Mouse (Mus musculus) heart, embryonic 14.5 days (tissue): ENCODE results near the gene Adcy5. TPM values are rescaled to one million over a fixed set of nuclear protein-coding genes. Genes with fewer than 3 reads are reported as not detected.

Experiments
- ATAC-seq: fragments of 200-750 bp; cut with Nextera tagmentation; 2 replicates; pipeline ENCODE4 v1.8.0; 2017; ENCODE audit warnings: low read depth, moderate TSS enrichment; ENCODE audit not compliant: insufficient number of reproducible peaks, insufficient read depth, low FRiP score
- H3K27ac ChIP-seq, 2 experiments: fragments of 200-500 bp in 1 of 2; fragments of 300-500 bp in 1 of 2; sonication (generic) in 1 of 2; replicated peaks in 1 of 2; 2 replicates each; pipeline ENCODE4 v1.5.1; 2012 to 2014; ENCODE audit warnings: low read depth in 2 of 2, low read length in 2 of 2, control low read depth in 1 of 2, mild to moderate bottlenecking in 1 of 2, mixed read lengths in 1 of 2; ENCODE audit not compliant: control insufficient read depth in 1 of 2, insufficient read depth in 1 of 2
- H3K27me3 ChIP-seq: fragments of 300-500 bp; sonication (generic); 2 replicates; pipeline ENCODE4 v1.6.1; 2014; ENCODE audit warnings: mild to moderate bottlenecking, low read length, control low read depth; ENCODE audit not compliant: control insufficient read depth, insufficient read depth
- H3K36me3 ChIP-seq: fragments of 300-500 bp; sonication (generic); 2 replicates; pipeline ENCODE4 v1.6.1; 2014; ENCODE audit warnings: mild to moderate bottlenecking, control low read depth, low read length, mixed read lengths; ENCODE audit not compliant: control insufficient read depth, insufficient read depth
- H3K4me1 ChIP-seq, 2 experiments: fragments of 200-500 bp in 1 of 2; fragments of 300-500 bp in 1 of 2; sonication (generic) in 1 of 2; 2 replicates each; pipeline ENCODE4 v1.6.1; 2012 to 2014; ENCODE audit warnings: low read length in 2 of 2, control low read depth in 1 of 2, mixed read lengths in 1 of 2; ENCODE audit not compliant: control insufficient read depth in 2 of 2, insufficient read depth in 2 of 2
- H3K4me2 ChIP-seq: fragments of 300-500 bp; sonication (generic); 2 replicates; pipeline ENCODE4 v1.6.1; 2014; ENCODE audit warnings: mild to moderate bottlenecking, low read length
- H3K4me3 ChIP-seq, 2 experiments: fragments of 200-500 bp in 1 of 2; fragments of 300-500 bp in 1 of 2; sonication (generic) in 1 of 2; 2 replicates each; pipeline ENCODE4 v1.5.1; 2012 to 2014; ENCODE audit warnings: low read length in 2 of 2, mild to moderate bottlenecking in 2 of 2, control low read depth in 1 of 2, low read depth in 1 of 2, moderate library complexity in 1 of 2; ENCODE audit not compliant: control insufficient read depth in 1 of 2, insufficient read depth in 1 of 2
- H3K9ac ChIP-seq: fragments of 300-500 bp; sonication (generic); 2 replicates; pipeline ENCODE4 v1.6.1; 2014; ENCODE audit warnings: mild to moderate bottlenecking, low read length
- H3K9me3 ChIP-seq: fragments of 300-500 bp; sonication (generic); 2 replicates; pipeline ENCODE4 v1.6.1; 2016; ENCODE audit warnings: low read length, control low read depth; ENCODE audit not compliant: control insufficient read depth
- WGBS: fragments of 180-500 bp; shearing (Covaris S2); extraction: QIAGEN DNeasy Blood & Tissue Kit; methylation state at CpG from one replicate; pipeline ENCODE4 v1.1.7; 2014; 5-methylcytosine and 5-hydroxymethylcytosine counted together
- polyA plus RNA-seq: library from polyadenylated mRNA; unstranded; fragments of >200 nt; fragmentation: Nextera tagmentation; extraction: Ambion mirVana; gene quantifications from 2 replicates; pipeline ENCODE4 v1.2.1, GENCODE M21; 2014

The Adcy5 gene
- polyA plus RNA-seq, 1 experiment from 2014 or later, result 11.4 TPM

GRCm38 (mm10) chr16:35311586-35311985 is 156.9 kb downstream of the Adcy5 start:
- Histone ChIP-seq H3K4me3 (no peak overlapping the region), H3K4me1 (peaks cover 15 to 22% of the 10 kb centered on the region in 2 experiments; a peak in 3 of 4 replicates), H3K4me2 (no peak overlapping the region), H3K27me3 (no peaks in the 10 kb centered on the region), H3K9ac (no peak overlapping the region), H3K9me3 (no peaks in the 10 kb centered on the region), H3K36me3 (peaks cover 21% of the 10 kb centered on the region), H3K27ac (no peak overlapping the region)
- ATAC-seq, result no peak
- WGBS, result 32% methylated on average over 8 of the region's 8 CpGs

- no peak overlapping the region for H3K27ac ChIP-seq
- ATAC-seq, result no peak
- peaks cover 25% of the 10 kb centered on the region for H3K36me3 ChIP-seq
- H3K4me2 ChIP-seq, result no peak overlapping the region
- no peak overlapping the region for H3K4me3 ChIP-seq
- no peaks in the 10 kb centered on the region for H3K27me3 ChIP-seq
- WGBS, result 49% methylated on average over 3 of the region's 3 CpGs
- H3K9me3 ChIP-seq, result no peaks in the 10 kb centered on the region
- no peak overlapping the region for H3K9ac ChIP-seq
- peaks cover 3 to 9% of the 10 kb centered on the region in 2 experiments; a peak in 2 of 4 replicates for H3K4me1 ChIP-seq
These were observed 160.8 kb downstream of the Adcy5 start for GRCm38 (mm10) chr16:35315496-35315895.

GRCm38 (mm10) chr16:35316856-35317264 is 162.2 kb downstream of the Adcy5 start:
- no peak for ATAC-seq
- no peaks in the 10 kb centered on the region for H3K27me3 ChIP-seq
- H3K9me3 ChIP-seq, result no peaks in the 10 kb centered on the region
- H3K9ac ChIP-seq, result no peak overlapping the region
- H3K4me2 ChIP-seq, result no peak overlapping the region
- no peak overlapping the region for H3K27ac ChIP-seq
- no peak overlapping the region for H3K4me3 ChIP-seq
- peaks cover 25% of the 10 kb centered on the region for H3K36me3 ChIP-seq
- H3K4me1 ChIP-seq, result peaks cover 0 to 4% of the 10 kb centered on the region in 2 experiments; a peak in 1 of 4 replicates

DNA sequence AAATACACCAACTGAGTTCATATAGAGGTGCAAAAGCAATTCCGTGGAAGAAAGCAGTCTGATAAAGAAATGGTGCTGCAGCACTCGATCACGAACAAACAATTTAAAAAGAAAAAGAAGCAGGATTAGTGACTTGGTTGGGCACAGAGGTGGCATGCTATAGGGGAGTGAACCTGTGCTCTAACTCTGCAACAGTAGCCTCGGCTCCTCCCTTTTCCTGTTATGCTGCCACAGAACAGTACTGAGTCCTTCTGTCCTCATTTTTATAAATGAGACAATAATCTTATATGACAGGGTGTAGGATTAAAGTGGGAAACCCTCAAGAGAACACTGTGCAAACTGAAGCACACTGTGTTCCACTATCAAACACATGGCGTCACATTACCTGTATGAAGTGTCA is 162.8 kb downstream of the Adcy5 start:
- H3K9ac ChIP-seq, result no peak overlapping the region
- H3K4me2 ChIP-seq, result no peak overlapping the region
- 90% methylated on average over 5 of the region's 5 CpGs for WGBS
- no peak overlapping the region for H3K4me3 ChIP-seq
- ATAC-seq, result no peak
- H3K27me3 ChIP-seq, result no peaks in the 10 kb centered on the region
- no peak overlapping the region for H3K27ac ChIP-seq
- H3K9me3 ChIP-seq, result no peaks in the 10 kb centered on the region
- peaks cover 24% of the 10 kb centered on the region for H3K36me3 ChIP-seq
- peaks cover 0 to 4% of the 10 kb centered on the region in 2 experiments; a peak in 1 of 4 replicates for H3K4me1 ChIP-seq

DNA sequence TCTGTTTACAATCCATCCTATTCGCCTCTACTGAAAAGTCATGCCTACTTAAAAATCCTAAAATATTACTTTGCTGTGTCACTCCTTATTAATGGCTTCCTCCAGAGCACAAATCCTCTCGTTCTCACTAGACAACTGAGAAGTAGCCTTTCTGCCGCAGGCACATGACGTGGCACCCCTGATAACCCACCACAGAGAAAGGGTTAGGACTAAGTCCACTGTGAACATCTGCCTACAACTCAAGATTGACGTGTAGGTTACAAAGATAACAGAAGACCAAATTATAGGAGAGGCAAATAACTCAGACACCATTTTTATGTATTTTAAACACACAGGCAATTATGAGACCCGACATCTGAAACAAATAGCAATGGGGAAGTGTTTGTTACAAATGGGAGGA is 163.7 kb downstream of the Adcy5 start:
- peaks cover 0 to 4% of the 10 kb centered on the region in 2 experiments; a peak in 1 of 4 replicates for H3K4me1 ChIP-seq
- no peaks in the 10 kb centered on the region for H3K9me3 ChIP-seq
- no peak for ATAC-seq
- H3K4me2 ChIP-seq, result no peak overlapping the region
- no peak overlapping the region for H3K27ac ChIP-seq
- no peak overlapping the region for H3K4me3 ChIP-seq
- 73% methylated on average over 6 of the region's 6 CpGs for WGBS
- H3K27me3 ChIP-seq, result no peaks in the 10 kb centered on the region
- no peak overlapping the region for H3K9ac ChIP-seq
- peaks cover 15% of the 10 kb centered on the region for H3K36me3 ChIP-seq

DNA sequence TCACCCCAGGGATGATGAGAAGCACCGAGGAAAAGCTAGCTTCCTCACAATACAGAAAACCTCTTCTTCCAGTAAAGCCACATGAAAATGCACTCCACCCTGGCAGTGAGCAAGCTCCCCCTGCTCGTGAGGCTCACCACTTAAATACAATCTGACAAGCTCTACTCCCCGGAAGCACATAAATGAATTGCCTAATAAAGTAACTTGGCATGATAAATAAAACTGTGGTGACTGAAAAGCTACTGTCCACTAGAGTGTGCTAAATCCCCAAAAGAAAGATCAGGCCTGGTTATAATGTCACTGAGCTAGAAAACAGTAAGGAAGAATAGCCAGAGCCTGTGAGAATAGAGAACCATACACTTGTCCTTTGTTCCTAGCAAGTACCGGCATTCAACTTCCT is 164.7 kb downstream of the Adcy5 start:
- H3K9me3 ChIP-seq, result no peaks in the 10 kb centered on the region
- no peak for ATAC-seq
- WGBS, result 33% methylated on average over 4 of the region's 4 CpGs

DNA sequence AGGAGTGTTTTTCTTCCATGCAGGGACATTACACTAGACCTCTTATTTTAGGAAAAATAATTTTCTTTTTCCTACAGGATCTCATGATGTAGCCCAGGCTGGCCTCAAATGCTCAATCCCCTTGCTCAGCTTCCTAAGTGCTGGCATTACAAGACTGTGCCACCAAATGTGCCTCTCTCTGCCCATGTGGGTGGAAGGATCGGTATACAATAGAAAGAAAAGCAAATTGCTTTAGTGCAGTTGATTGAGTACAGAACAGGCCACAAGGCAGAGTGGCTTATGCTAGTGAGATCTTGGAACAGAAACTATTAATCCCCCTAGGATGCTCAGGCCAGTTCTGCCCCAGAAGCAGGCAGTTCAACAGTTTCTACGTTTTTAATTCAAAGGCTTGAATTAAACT is 165.1 kb downstream of the Adcy5 start:
- H3K36me3 ChIP-seq, result peaks cover 6% of the 10 kb centered on the region; the same call in 1 of the 2 replicates
- H3K27me3 ChIP-seq, result no peaks in the 10 kb centered on the region
- ATAC-seq, result no peak
- no peak overlapping the region for H3K9ac ChIP-seq
- H3K4me2 ChIP-seq, result no peak overlapping the region
- no peak overlapping the region for H3K4me3 ChIP-seq
- H3K9me3 ChIP-seq, result no peaks in the 10 kb centered on the region
- H3K4me1 ChIP-seq, result peaks cover 0 to 4% of the 10 kb centered on the region in 2 experiments; a peak in 1 of 4 replicates
- H3K27ac ChIP-seq, result no peak overlapping the region
- 93% methylated on average over 2 of the region's 2 CpGs for WGBS

More for the DNA sequence above, 164.7 kb downstream of the Adcy5 start:
- Histone ChIP-seq H3K36me3 (peaks cover 6% of the 10 kb centered on the region; the same call in 1 of the 2 replicates), H3K4me1 (peaks cover 0 to 4% of the 10 kb centered on the region in 2 experiments; a peak in 1 of 4 replicates), H3K4me2 (no peak overlapping the region), H3K27me3 (no peaks in the 10 kb centered on the region), H3K4me3 (no peak overlapping the region), H3K9ac (no peak overlapping the region), H3K27ac (no peak overlapping the region)

DNA sequence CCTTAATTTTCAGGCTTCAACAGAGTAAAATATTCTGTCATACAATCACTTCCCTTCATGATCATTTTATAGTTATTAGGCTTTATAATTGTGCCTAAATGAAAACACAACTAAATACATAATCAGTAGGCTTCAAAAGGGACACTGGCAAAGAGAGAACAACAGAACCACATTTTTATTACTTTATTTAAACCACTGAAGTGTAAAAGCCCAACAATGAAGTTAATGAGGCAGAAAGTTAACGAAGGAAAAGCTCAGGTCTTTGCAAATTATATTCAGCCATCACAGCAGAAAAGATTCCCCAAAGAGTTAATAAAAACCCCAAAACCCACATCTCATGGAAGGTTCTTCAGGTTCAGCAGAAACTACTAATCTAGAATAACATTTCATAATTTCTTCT is 175.8 kb downstream of the Adcy5 start:
- Histone ChIP-seq H3K9ac (no peak overlapping the region), H3K9me3 (no peaks in the 10 kb centered on the region), H3K27ac (no peak overlapping the region), H3K36me3 (peaks cover 17% of the 10 kb centered on the region), H3K4me3 (no peak overlapping the region), H3K27me3 (no peaks in the 10 kb centered on the region), H3K4me2 (no peak overlapping the region), H3K4me1 (no peaks in the 10 kb centered on the region)
- WGBS, result 100% methylated on average over 1 of the region's 1 CpGs
- ATAC-seq, result no peak
